Mouse (Mus musculus) adrenal gland, adult 2 months (tissue): Measurements from ENCODE around the gene 3110009E18Rik. TPM values are rescaled to one million over a fixed set of nuclear protein-coding genes. Genes with fewer than 3 reads are reported as not detected.

Experiments used
- DNase-seq: peaks from one replicate; pipeline ENCODE4 v3.0.0; 2021
- polyA plus RNA-seq: library from polyadenylated mRNA; depleted of rRNA; stranded (reverse); fragments of >200 nt; gene quantifications from 2 replicates; pipeline ENCODE4 v1.2.3, GENCODE M21; 2012
- total RNA-seq, 2 experiments: library from RNA; stranded (reverse); gene quantifications; 2 replicates each; pipeline ENCODE4 v1.2.3; 2021

Gene 3110009E18Rik
- total and polyA plus RNA-seq, 3 experiments = 0.68 to 12.2 (median 11.7) TPM

DNA sequence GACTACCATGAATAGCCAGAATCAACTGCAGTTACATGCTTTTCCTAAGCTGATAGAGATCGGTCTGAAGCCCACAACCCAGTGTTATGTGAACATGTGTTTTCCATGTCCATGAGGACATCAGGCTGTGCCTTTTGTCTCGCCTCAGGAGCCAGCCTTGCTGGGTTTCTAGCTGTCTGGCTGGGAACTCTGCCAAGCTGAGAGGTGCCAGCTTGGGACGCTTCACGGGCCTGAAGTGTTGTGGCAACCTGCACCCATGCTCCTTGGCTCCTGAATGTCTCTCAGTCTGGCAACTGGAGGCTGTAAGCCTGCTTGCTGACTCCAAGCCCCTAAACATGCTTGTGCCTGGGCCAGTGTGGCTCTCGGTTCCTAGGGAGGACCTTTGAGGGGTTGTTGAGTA, 21.6 kb downstream of the 3110009E18Rik start:
- peak; percentile 42 for DNase-seq

- no peak for DNase-seq
Observed at GRCm38 (mm10) chr1:120145527-120146216, 24.7 kb downstream of the 3110009E18Rik start.

DNA sequence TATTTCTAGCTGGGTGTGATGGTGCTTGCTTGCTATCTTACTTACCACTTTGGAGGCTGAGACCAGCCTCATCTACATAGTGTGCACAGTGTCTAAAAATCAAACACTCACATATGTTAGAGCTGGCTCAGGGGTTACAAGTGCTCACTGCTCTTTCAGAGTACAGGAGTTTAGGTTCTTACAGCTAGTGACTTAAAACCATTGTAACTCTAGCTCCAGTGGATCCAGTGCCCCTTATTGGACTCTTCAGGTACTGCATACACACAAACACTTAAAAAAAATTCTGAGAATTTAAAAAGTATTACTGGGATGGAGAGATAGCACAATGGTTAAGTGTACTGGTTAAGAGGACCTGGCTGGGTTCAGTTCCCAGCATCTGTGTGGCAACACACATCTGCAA, 26.0 kb downstream of the 3110009E18Rik start:
- DNase-seq = no peak

GRCm38 (mm10) chr1:120154232-120154631, 33.2 kb downstream of the 3110009E18Rik start:
- DNase-seq = peak; percentile 42

GRCm38 (mm10) chr1:120155325-120155724, 34.3 kb downstream of the 3110009E18Rik start:
- peak; percentile 23 for DNase-seq

DNA sequence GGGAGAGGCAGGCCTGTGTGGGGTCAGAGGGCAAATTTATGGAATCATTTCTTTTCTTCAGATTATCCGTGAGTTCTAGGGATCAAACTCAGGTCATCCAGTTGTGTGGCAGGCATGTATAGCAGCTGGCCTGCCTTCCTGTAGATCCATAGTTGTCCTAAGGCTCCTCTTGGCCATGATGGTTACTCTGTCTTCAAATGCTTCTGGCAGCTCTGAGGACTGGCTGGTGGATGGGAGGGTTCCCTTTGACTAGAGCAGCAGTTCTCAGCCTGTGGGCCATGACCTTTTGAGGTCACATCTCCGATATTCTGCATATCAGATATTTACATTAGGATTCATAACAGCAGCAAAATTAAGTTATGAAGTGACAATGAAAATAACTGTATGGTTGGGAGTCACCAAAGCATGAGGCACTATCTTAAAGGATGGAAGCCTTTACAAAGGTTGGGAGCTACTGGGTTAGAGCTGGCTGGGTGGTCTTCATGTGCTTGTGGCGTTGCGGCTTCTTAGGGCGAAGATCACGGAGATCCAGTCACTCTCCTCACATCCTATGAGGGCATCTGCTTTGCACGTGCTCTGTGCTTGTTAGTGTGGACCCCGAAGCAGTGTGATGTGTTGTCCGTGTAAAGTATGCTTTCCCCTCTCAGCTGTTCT, 37.6 kb downstream of the 3110009E18Rik start:
- DNase-seq = no peak

GRCm38 (mm10) chr1:120161502-120161901, 40.5 kb downstream of the 3110009E18Rik start:
- no peak for DNase-seq

DNA sequence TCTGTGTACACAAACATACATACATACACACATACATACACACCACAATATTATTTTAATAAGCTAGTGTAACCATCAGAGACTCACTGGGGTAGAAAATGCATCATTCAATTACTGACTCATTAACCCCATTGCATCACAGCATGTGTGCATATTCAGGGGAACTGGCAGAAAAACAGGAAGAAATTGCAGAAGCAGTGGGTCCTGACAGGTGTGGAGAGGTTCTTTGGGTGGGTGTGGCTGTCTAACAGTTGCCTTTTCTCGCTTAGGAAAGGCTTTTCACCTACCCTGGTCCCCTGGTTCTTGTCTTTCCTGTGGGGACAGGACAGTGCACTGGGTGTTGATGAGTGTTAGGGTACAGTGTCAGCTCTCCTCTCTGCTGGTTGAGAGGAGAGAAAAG, 41.6 kb downstream of the 3110009E18Rik start:
- DNase-seq = peak; percentile 35

- peak; percentile 53 for DNase-seq
Observed at GRCm38 (mm10) chr1:120168016-120168415, 47.0 kb downstream of the 3110009E18Rik start.

- DNase-seq = no peak
Observed at GRCm38 (mm10) chr1:120168674-120169073, 47.7 kb downstream of the 3110009E18Rik start.

- DNase-seq = no peak
Observed at GRCm38 (mm10) chr1:120170307-120170706, 49.3 kb downstream of the 3110009E18Rik start.

- no peak for DNase-seq
Observed at GRCm38 (mm10) chr1:120171819-120172521, 51.0 kb downstream of the 3110009E18Rik start.

GRCm38 (mm10) chr1:120174991-120175390, 54.0 kb downstream of the 3110009E18Rik start:
- no peak for DNase-seq

GRCm38 (mm10) chr1:120176313-120176712, 55.3 kb downstream of the 3110009E18Rik start:
- DNase-seq = peak; percentile 16

- no peak for DNase-seq
Observed at GRCm38 (mm10) chr1:120177141-120177540, 56.2 kb downstream of the 3110009E18Rik start.

DNA sequence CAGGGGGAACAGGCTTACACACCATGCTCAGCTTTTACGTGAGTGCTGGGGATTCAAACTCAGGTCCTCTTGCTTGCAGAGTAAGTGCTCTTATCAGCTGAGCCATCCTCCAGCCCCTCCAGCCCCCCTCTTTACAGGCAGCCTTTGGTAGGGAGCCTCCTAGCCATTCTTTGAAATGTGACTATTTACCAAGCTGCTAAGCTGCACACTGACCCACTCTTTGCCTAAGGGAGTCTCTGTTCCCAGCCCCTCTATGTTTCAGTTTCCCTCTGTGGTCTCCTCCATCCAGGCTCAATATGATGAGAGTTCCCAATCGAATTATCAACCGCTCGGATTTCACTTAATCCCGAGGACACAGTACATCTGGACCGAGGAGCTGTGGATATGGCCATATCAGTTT, 65.2 kb downstream of the 3110009E18Rik start:
- DNase-seq = no peak

DNA sequence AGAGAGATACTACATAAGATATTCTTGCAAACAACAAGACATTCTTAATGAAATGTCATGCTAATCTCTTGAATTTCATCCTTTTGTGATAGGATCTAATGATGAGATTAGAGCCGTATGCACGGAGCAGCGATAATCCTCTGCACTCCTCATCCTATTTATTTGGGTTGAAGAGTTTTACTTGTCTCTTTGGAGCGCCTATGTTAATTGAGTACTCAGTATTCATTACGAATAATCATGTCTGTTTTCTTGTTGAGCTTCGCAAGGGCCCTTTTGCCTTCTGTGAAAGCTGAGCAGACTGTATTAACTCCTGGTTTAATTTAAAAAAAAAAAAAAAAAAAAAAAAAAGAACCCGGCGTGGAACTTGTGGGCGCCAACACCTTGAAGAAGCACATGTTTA, 65.7 kb downstream of the 3110009E18Rik start:
- DNase-seq = no peak

- DNase-seq = no peak
Observed at GRCm38 (mm10) chr1:120187059-120187458, 66.1 kb downstream of the 3110009E18Rik start.

- DNase-seq = no peak
Observed at GRCm38 (mm10) chr1:120189206-120189605, 68.2 kb downstream of the 3110009E18Rik start.

- DNase-seq = no peak
Observed at GRCm38 (mm10) chr1:120190300-120190699, 69.3 kb downstream of the 3110009E18Rik start.

GRCm38 (mm10) chr1:120190946-120191345, 70.0 kb downstream of the 3110009E18Rik start:
- no peak for DNase-seq

GRCm38 (mm10) chr1:120192321-120192720, 71.3 kb downstream of the 3110009E18Rik start:
- DNase-seq = no peak

DNA sequence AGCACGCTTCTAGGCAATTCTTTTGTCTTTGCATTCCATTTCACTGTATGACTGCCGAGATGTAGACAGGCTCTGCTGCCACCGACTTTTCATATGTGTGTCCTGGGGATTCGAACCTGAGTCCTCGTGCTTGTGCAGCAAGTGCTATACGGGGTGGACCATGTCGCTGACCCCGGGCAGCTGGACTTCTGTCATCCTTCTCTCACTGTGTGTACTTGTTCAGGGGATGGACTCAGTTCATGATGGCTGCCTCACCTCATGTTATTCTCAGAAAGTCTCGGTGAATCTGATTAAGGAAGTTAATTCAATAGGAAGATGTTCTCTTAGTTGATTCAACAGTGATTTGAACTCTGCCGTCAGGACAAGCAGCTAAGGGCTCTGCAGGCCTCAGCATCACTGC, 72.6 kb downstream of the 3110009E18Rik start:
- no peak for DNase-seq
